8 mouse cellular contexts compared by ENCODE assay signal in the genomic region with DNA sequence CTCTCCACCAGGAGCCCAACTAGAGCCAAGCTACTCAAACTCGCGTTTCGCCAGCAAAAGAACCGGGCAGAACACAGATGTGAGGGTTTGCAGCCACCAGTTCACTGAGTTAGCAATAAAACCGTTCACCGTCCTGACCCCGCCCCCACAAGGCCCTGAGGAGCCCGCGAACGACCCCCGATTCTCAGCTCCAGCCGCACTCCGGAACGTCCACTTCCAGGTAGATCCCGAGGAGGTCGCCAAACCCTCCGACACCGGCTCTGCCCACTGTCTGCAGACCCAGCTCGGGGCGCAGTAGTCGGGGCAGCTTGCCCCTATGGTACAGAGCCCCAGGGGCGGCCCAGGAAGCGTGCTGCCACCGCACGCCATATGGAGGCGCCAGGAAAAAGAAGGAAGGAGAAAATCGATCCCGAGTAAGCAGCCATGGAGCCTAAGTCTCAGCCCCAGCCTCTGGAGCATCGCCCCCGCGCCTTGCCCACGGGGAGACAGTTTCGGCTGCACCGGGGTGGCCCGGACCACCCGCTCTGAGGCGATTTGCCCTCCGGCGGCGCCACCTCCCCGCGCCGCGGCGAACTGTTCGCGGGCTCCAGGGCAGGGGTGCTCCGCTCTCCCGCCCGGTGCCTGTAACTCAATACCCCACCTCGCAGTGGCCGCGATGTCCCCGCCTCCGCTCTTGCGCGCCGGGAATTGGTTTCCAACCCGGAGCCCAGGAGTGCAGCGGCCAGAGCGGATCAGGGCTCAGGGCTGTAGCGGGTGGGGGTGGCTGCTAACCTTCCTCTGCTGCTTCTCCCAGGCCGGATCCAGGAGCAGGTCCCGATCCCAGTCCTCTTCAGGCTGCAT. TPM values are rescaled to one million over a fixed set of nuclear protein-coding genes. Genes with fewer than 3 reads are reported as not detected.
DNase-seq lines count a peak whose midpoint lies in the region; ATAC-seq and TF ChIP-seq lines count a peak whose summit lies in the region.

No protein-coding gene starts in this region.

- no peaks in the 10 kb centered on the region for H3K27me3 ChIP-seq in embryonic facial prominence, embryonic 15.5 days
- H3K27me3 ChIP-seq in heart, embryonic 13.5 days (replicated peaks): no peaks in the 10 kb centered on the region
- H3K27me3 ChIP-seq in kidney, postnatal 0 days (ENCODE audit: insufficient read depth, low read length): no peaks in the 10 kb centered on the region
- H3K27me3 ChIP-seq in liver, embryonic 15.5 days: peaks cover 59% of the 10 kb centered on the region
- no peaks in the 10 kb centered on the region for H3K27me3 ChIP-seq in neural tube, embryonic 12.5 days (replicated peaks)

- H3K4me3 ChIP-seq in bone marrow, adult 2 months (replicated peaks; ENCODE audit: control insufficient read depth, low read depth, low read length): peak overlapping the region; percentile 99
- peak overlapping the region; percentile 82 for H3K4me3 ChIP-seq in embryonic facial prominence, embryonic 15.5 days (replicated peaks)
- H3K4me3 ChIP-seq in heart, embryonic 13.5 days: peak overlapping the region; percentile 95
- peak overlapping the region; percentile 93 for H3K4me3 ChIP-seq in kidney, postnatal 0 days (replicated peaks; ENCODE audit: low read depth, low read length)
- peak overlapping the region; percentile 62 for H3K4me3 ChIP-seq in liver, embryonic 15.5 days (replicated peaks)
- H3K4me3 ChIP-seq in neural tube, embryonic 12.5 days: peak overlapping the region; percentile 73

- DNase-seq in kidney, postnatal 0 days (ENCODE audit: low spot score): peak; percentile 91
- DNase-seq in testis, postnatal 10 days (ENCODE audit: low spot score): peak; percentile 78

- H3K36me3 ChIP-seq in embryonic facial prominence, embryonic 15.5 days: no peaks in the 10 kb centered on the region
- H3K36me3 ChIP-seq in heart, embryonic 13.5 days: peaks cover 4% of the 10 kb centered on the region; the same call in 1 of the 2 replicates
- 0 out of 2 replicates have a peak, but pooled peaks cover 5% of the 10 kb centered on the region for H3K36me3 ChIP-seq in kidney, postnatal 0 days (ENCODE audit: insufficient read depth, low read length)
- no peaks in the 10 kb centered on the region for H3K36me3 ChIP-seq in liver, embryonic 15.5 days (replicated peaks)
- H3K36me3 ChIP-seq in neural tube, embryonic 12.5 days: no peaks in the 10 kb centered on the region

- peak overlapping the region; percentile 77 for H3K9ac ChIP-seq in embryonic facial prominence, embryonic 15.5 days
- H3K9ac ChIP-seq in heart, embryonic 13.5 days: peak overlapping the region; percentile 97
- peak overlapping the region; percentile 79 for H3K9ac ChIP-seq in kidney, postnatal 0 days (ENCODE audit: low read depth, low read length)
- H3K9ac ChIP-seq in liver, embryonic 15.5 days: peak overlapping the region; percentile 53
- peak overlapping the region; percentile 84 for H3K9ac ChIP-seq in neural tube, embryonic 12.5 days

- H3K9me3 ChIP-seq in embryonic facial prominence, embryonic 15.5 days (replicated peaks): no peaks in the 10 kb centered on the region
- H3K9me3 ChIP-seq in heart, embryonic 13.5 days: no peaks in the 10 kb centered on the region
- no peaks in the 10 kb centered on the region for H3K9me3 ChIP-seq in kidney, postnatal 0 days (replicated peaks; ENCODE audit: low read length)
- H3K9me3 ChIP-seq in liver, embryonic 15.5 days (replicated peaks): no peaks in the 10 kb centered on the region
- H3K9me3 ChIP-seq in neural tube, embryonic 12.5 days: no peaks in the 10 kb centered on the region

- 1% methylated on average over 64 of the region's 64 CpGs for WGBS in bone marrow, adult 2 months
- under 1% methylated on average over 64 of the region's 64 CpGs for whole genome bisulfite sequencing in embryonic facial prominence, embryonic 15.5 days
- under 1% methylated on average over 63 of the region's 64 CpGs for WGBS in heart, embryonic 13.5 days
- 2% methylated on average over 61 of the region's 64 CpGs for WGBS in kidney, postnatal 0 days
- WGBS in liver, embryonic 15.5 days (ENCODE audit: insufficient replicate concordance): under 1% methylated on average over 63 of the region's 64 CpGs
- under 1% methylated on average over 64 of the region's 64 CpGs for WGBS in neural tube, embryonic 12.5 days

- ATAC-seq in CD4-positive, CD25-positive, alpha-beta regulatory T cell, adult 4 months: peak; percentile 51
- peak; percentile 84 for ATAC-seq in embryonic facial prominence, embryonic 15.5 days (ENCODE audit: insufficient number of reproducible peaks, low FRiP score, low TSS enrichment, low read depth)
- ATAC-seq in heart, embryonic 13.5 days (ENCODE audit: extremely low read depth, insufficient number of reproducible peaks, low FRiP score, low TSS enrichment): peak; percentile 74
- peak; percentile 72 for ATAC-seq in kidney, postnatal 0 days (replicated peaks; ENCODE audit: low FRiP score, low read depth)
- ATAC-seq in liver, embryonic 15.5 days (ENCODE audit: insufficient read depth): peak; percentile 62
- ATAC-seq in neural tube, embryonic 12.5 days (ENCODE audit: low FRiP score, low read depth): peak; percentile 81

- TF ChIP-seq POLR2A in bone marrow, adult 2 months (IDR thresholded peaks at IDR 0.05; ENCODE audit: borderline replicate concordance, control insufficient read depth, low read depth, low read length): no peak

- H3K27ac ChIP-seq in bone marrow, adult 2 months (ENCODE audit: control insufficient read depth, insufficient read depth, low read depth, low read length, poor library complexity): peak overlapping the region; percentile 85
- H3K27ac ChIP-seq in embryonic facial prominence, embryonic 15.5 days (replicated peaks): peak overlapping the region; percentile 97
- H3K27ac ChIP-seq in heart, embryonic 13.5 days (replicated peaks): peak overlapping the region; percentile 98
- H3K27ac ChIP-seq in kidney, postnatal 0 days: peak overlapping the region; percentile 96
- H3K27ac ChIP-seq in liver, embryonic 15.5 days (replicated peaks): peak overlapping the region; percentile 76
- peak overlapping the region; percentile 86 for H3K27ac ChIP-seq in neural tube, embryonic 12.5 days

- peak overlapping the region; percentile 84 for H3K4me2 ChIP-seq in embryonic facial prominence, embryonic 15.5 days (replicated peaks)
- H3K4me2 ChIP-seq in heart, embryonic 13.5 days: peak overlapping the region; percentile 74
- peak overlapping the region; percentile 88 for H3K4me2 ChIP-seq in kidney, postnatal 0 days (ENCODE audit: low read length)
- H3K4me2 ChIP-seq in liver, embryonic 15.5 days: peak overlapping the region; percentile 64
- H3K4me2 ChIP-seq in neural tube, embryonic 12.5 days (replicated peaks): peak overlapping the region; percentile 74

- no peaks in the 10 kb centered on the region; the same call in 1 of the 2 replicates for H3K4me1 ChIP-seq in bone marrow, adult 2 months (ENCODE audit: control insufficient read depth, insufficient read depth, low read length)
- peaks cover 39% of the 10 kb centered on the region for H3K4me1 ChIP-seq in embryonic facial prominence, embryonic 15.5 days
- peaks cover 50% of the 10 kb centered on the region for H3K4me1 ChIP-seq in heart, embryonic 13.5 days
- peaks cover 13% of the 10 kb centered on the region; the same call in 1 of the 2 replicates for H3K4me1 ChIP-seq in kidney, postnatal 0 days (replicated peaks; ENCODE audit: insufficient read depth, low read length)
- peaks cover 5% of the 10 kb centered on the region; the same call in 1 of the 2 replicates for H3K4me1 ChIP-seq in liver, embryonic 15.5 days (replicated peaks)
- H3K4me1 ChIP-seq in neural tube, embryonic 12.5 days: peaks cover 7% of the 10 kb centered on the region

- no peak; the same call in 1 of the 2 replicates for TF ChIP-seq CTCF in bone marrow, adult 2 months (IDR thresholded peaks at IDR 0.05; ENCODE audit: control insufficient read depth, insufficient read depth, low read length)
- peak; percentile 45 for TF ChIP-seq CTCF in kidney, postnatal 0 days (IDR thresholded peaks at IDR 0.05; ENCODE audit: low read depth)

RNA-seq across cellular contexts. Expression of a gene that starts 0.7 kb away (rescaled TPM):
- 10 to 100 TPM; 47.8 to 47.9 TPM for polyA plus RNA-seq in CD4-positive, CD25-positive, alpha-beta regulatory T cell, adult 4 months (2017; shearing (Covaris generic))
- polyA plus RNA-seq in bone marrow, adult 2 months (2011; ENCODE audit: insufficient read depth, insufficient read length, low replicate concordance, missing spikeins): 29.7 and 70.6 TPM in 2 replicates
- 35.6 and 35.7 TPM in 2 replicates for polyA plus RNA-seq in embryonic facial prominence, embryonic 15.5 days (2015; fragmentation: Nextera tagmentation; extraction: Ambion mirVana)
- polyA plus RNA-seq in heart, embryonic 13.5 days (2015; fragmentation: Nextera tagmentation; extraction: Ambion mirVana): 39.5 and 40.4 TPM in 2 replicates
- polyA plus RNA-seq in kidney, postnatal 0 days (2015; fragmentation: Nextera tagmentation; extraction: Ambion mirVana): 32.5 and 37.1 TPM in 2 replicates
- 7.9 and 9.4 TPM in 2 replicates for polyA plus RNA-seq in liver, embryonic 15.5 days (2015; fragmentation: Nextera tagmentation; extraction: Ambion mirVana)
- polyA plus RNA-seq in neural tube, embryonic 12.5 days (2016; fragmentation: Nextera tagmentation; extraction: Ambion mirVana): 15.8 and 16.7 TPM in 2 replicates

Comparison
In these comparisons a context has a peak if more than half of its experiments do, and no peak if none do; other contexts are left out.
1. Peak in every context shown above with its lines: DNase-seq, ATAC-seq, H3K4me3 ChIP-seq and H3K27ac ChIP-seq.